Mouse (Mus musculus): ENCODE data around the gene Rorb.

Rorb gene

DNA sequence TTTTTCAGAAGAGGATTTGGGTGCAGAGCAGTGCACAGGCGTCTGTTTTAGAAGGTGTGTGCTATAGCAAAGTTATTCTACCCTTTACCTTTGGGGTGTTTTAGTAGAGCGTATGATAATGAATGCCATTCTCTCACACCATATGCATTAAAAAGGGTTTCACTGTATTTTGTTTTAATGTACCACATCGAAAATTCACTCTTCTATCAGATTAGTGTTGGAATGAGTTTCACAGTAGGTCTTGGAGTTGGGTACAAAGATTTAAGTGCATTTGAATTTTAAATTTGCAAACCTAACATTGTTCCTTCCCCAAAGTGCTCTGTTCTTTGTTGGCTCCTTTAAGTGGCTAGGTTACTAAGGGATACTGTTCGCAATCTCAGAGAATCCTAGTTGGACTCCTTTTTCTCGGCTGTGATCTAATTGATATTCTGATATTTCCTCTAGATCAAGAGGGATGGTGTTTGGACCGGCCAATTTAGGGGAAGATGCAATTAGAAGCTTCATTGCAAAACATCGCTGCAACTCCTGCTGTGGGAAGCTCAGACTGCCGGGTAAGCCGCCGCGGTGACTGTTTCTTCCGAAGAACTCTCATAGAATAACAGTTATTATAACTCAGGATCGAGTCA is 222.4 kb downstream of the Rorb start:
- no peak for DNase-seq (ENCODE audit: low spot score in 2 of 2)

DNA sequence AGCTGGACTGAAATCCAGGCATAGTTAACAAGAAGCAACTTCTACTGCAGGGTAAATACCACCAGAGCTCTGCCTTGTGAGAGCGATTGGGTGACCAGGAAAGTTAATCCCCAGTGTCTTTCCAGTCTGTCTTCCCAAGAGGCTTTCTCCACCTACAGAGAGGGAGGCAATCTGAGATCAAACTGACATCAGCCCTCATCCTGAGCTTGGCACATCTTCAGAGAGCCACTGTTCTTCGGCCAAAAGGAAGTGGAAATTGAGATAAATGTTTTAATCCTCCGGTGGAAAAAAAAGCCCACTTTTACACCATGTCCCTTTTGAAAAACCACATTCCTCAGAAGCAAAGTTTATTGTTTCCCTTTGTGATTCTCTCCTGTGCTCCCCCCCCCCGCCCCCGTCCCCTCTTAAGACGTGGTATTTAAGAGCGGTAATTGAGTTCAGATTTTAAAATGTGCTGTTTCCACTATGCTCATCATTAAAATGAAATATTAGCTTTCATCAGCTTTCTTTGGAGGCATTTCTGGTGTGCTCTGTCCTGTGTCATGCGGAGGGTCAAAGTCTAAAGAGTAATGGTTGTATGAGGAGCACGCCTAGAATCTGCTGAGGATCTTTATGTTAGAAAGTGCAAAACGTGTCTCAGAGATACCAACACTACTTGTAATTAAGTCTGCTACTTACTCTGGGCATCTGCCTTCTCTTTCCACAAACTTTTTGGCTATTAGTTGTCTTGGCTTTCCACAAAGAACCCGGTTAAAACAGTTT is 223.2 kb downstream of the Rorb start:
- no peak for DNase-seq (ENCODE audit: low spot score in 2 of 2)

DNA sequence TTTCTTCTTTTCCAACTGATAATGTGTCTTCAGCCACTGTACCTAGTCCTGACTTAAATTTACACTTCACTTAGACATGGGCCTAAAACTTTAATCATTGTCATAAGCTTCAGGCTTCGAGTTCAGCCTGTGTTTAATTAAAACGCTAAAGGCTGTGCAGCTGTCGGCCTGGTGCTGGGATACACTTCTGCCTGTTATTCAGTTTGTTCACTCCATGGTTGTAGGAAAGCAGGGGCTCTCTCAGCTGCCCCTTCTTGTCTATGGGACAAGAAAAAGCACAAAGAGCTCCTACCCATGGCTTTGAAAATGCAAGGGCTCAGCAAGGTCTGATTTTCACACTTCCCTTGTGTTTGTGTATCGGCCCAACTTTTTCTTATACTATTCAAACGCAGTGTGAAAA is 229.8 kb downstream of the Rorb start:
- no peak for DNase-seq (ENCODE audit: low spot score in 2 of 2)
